Mouse (Mus musculus): ENCODE data around the gene Kctd21. TPM values are rescaled to one million over a fixed set of nuclear protein-coding genes. Genes with fewer than 3 reads are reported as not detected.

Kctd21 gene
- polyA plus RNA-seq, 1 experiment, result not detected

- H3K4me3 ChIP-seq (ENCODE audit: insufficient read depth, low read depth, low read length), result no peak overlapping the region
- no peak overlapping the region for H3K27ac ChIP-seq (ENCODE audit: insufficient read depth, low read depth, low read length)
- TF ChIP-seq POLR2A (IDR thresholded peaks at IDR 0.05; ENCODE audit: insufficient read depth, low read depth, low read length) (no peak), CTCF (IDR thresholded peaks at IDR 0.05; ENCODE audit: insufficient read depth, low read depth, low read length) (no peak)
- 76% methylated on average over 18 of the region's 18 CpGs for WGBS
- H3K4me1 ChIP-seq (ENCODE audit: control insufficient read depth, insufficient read depth, low read length), result peaks cover 15% of the 10 kb centered on the region
Observed at GRCm38 (mm10) chr7:97340907-97341849, 9.1 kb downstream of the Kctd21 start.

- H3K4me1 ChIP-seq (ENCODE audit: control insufficient read depth, insufficient read depth, low read length), result peaks cover 12% of the 10 kb centered on the region
- no peak overlapping the region for H3K27ac ChIP-seq (ENCODE audit: insufficient read depth, low read depth, low read length)
- H3K4me3 ChIP-seq (ENCODE audit: insufficient read depth, low read depth, low read length), result no peak overlapping the region
- 85% methylated on average over 2 of the region's 2 CpGs for WGBS
- TF ChIP-seq POLR2A (IDR thresholded peaks at IDR 0.05; ENCODE audit: insufficient read depth, low read depth, low read length) (no peak), CTCF (IDR thresholded peaks at IDR 0.05; ENCODE audit: insufficient read depth, low read depth, low read length) (no peak)
Observed at GRCm38 (mm10) chr7:97342961-97343360, 10.8 kb downstream of the Kctd21 start.

- 0 out of 2 replicates have a peak overlapping the region, but pooled peaks have one; percentile 23 for H3K27ac ChIP-seq (ENCODE audit: insufficient read depth, low read depth, low read length)
- no peak for TF ChIP-seq CTCF (IDR thresholded peaks at IDR 0.05; ENCODE audit: insufficient read depth, low read depth, low read length)
- TF ChIP-seq POLR2A (IDR thresholded peaks at IDR 0.05; ENCODE audit: insufficient read depth, low read depth, low read length), result no peak
- no peak overlapping the region for H3K4me3 ChIP-seq (ENCODE audit: insufficient read depth, low read depth, low read length)
- 78% methylated on average over 2 of the region's 2 CpGs for WGBS
- H3K4me1 ChIP-seq (ENCODE audit: control insufficient read depth, insufficient read depth, low read length), result peaks cover 12% of the 10 kb centered on the region
Observed at GRCm38 (mm10) chr7:97344655-97345054, 12.5 kb downstream of the Kctd21 start.

GRCm38 (mm10) chr7:97345229-97345871 lies 13.2 kb downstream of the Kctd21 start:
- H3K27ac ChIP-seq (ENCODE audit: insufficient read depth, low read depth, low read length), result no peak overlapping the region
- TF ChIP-seq POLR2A (IDR thresholded peaks at IDR 0.05; ENCODE audit: insufficient read depth, low read depth, low read length), result no peak
- no peak for TF ChIP-seq CTCF (IDR thresholded peaks at IDR 0.05; ENCODE audit: insufficient read depth, low read depth, low read length)
- peaks cover 12% of the 10 kb centered on the region for H3K4me1 ChIP-seq (ENCODE audit: control insufficient read depth, insufficient read depth, low read length)
- WGBS, result 33% methylated on average over 10 of the region's 10 CpGs
- no peak overlapping the region for H3K4me3 ChIP-seq (ENCODE audit: insufficient read depth, low read depth, low read length)

GRCm38 (mm10) chr7:97346111-97346821 lies 14.1 kb downstream of the Kctd21 start:
- WGBS, result 72% methylated on average over 9 of the region's 9 CpGs
- H3K4me3 ChIP-seq (ENCODE audit: insufficient read depth, low read depth, low read length), result no peak overlapping the region
- no peak for TF ChIP-seq CTCF (IDR thresholded peaks at IDR 0.05; ENCODE audit: insufficient read depth, low read depth, low read length)
- TF ChIP-seq POLR2A (IDR thresholded peaks at IDR 0.05; ENCODE audit: insufficient read depth, low read depth, low read length), result no peak
- H3K27ac ChIP-seq (ENCODE audit: insufficient read depth, low read depth, low read length), result no peak overlapping the region
- H3K4me1 ChIP-seq (ENCODE audit: control insufficient read depth, insufficient read depth, low read length), result peaks cover 9% of the 10 kb centered on the region

- 67% methylated on average over 4 of the region's 4 CpGs for WGBS
- TF ChIP-seq CTCF (IDR thresholded peaks at IDR 0.05; ENCODE audit: insufficient read depth, low read depth, low read length) (no peak), POLR2A (IDR thresholded peaks at IDR 0.05; ENCODE audit: insufficient read depth, low read depth, low read length) (no peak)
- Histone ChIP-seq H3K4me3 (ENCODE audit: insufficient read depth, low read depth, low read length) (no peak overlapping the region), H3K4me1 (ENCODE audit: control insufficient read depth, insufficient read depth, low read length) (peaks cover 9% of the 10 kb centered on the region), H3K27ac (ENCODE audit: insufficient read depth, low read depth, low read length) (no peak overlapping the region)
Observed at GRCm38 (mm10) chr7:97346822-97347166, 14.7 kb downstream of the Kctd21 start.

- TF ChIP-seq POLR2A (IDR thresholded peaks at IDR 0.05; ENCODE audit: insufficient read depth, low read depth, low read length) (no peak), CTCF (IDR thresholded peaks at IDR 0.05; ENCODE audit: insufficient read depth, low read depth, low read length) (no peak)
- no peak overlapping the region for H3K4me3 ChIP-seq (ENCODE audit: insufficient read depth, low read depth, low read length)
- H3K4me1 ChIP-seq (ENCODE audit: control insufficient read depth, insufficient read depth, low read length), result peaks cover 9% of the 10 kb centered on the region
- H3K27ac ChIP-seq (ENCODE audit: insufficient read depth, low read depth, low read length), result no peak overlapping the region
- WGBS, result 98% methylated on average over 15 of the region's 15 CpGs
Observed at GRCm38 (mm10) chr7:97347464-97347863, 15.3 kb downstream of the Kctd21 start.

GRCm38 (mm10) chr7:97348318-97348717 lies 16.2 kb downstream of the Kctd21 start:
- WGBS, result 96% methylated on average over 3 of the region's 3 CpGs
- no peak overlapping the region for H3K27ac ChIP-seq (ENCODE audit: insufficient read depth, low read depth, low read length)
- TF ChIP-seq CTCF (IDR thresholded peaks at IDR 0.05; ENCODE audit: insufficient read depth, low read depth, low read length) (no peak), POLR2A (IDR thresholded peaks at IDR 0.05; ENCODE audit: insufficient read depth, low read depth, low read length) (no peak)
- H3K4me3 ChIP-seq (ENCODE audit: insufficient read depth, low read depth, low read length), result no peak overlapping the region
- peaks cover 9% of the 10 kb centered on the region for H3K4me1 ChIP-seq (ENCODE audit: control insufficient read depth, insufficient read depth, low read length)
